Mouse (Mus musculus): ENCODE data around the gene Rpl27. TPM values are rescaled to one million over a fixed set of nuclear protein-coding genes. Genes with fewer than 3 reads are reported as not detected.
"Not testable (repeated sequence)": the region's sequence is repeated elsewhere in the genome, so short reads cannot be mapped to it uniquely, and the experiment has no call there.

Rpl27 gene
- polyA plus RNA-seq, 1 experiment from 2014 or later, result 439 TPM

GRCm38 (mm10) chr11:101462141-101462540 is 20.0 kb downstream of the Rpl27 start:
- H3K4me3 ChIP-seq (ENCODE audit: low read depth, low read length), result no peak overlapping the region
- no peak overlapping the region for H3K27ac ChIP-seq (ENCODE audit: low read depth)
- no peaks in the 10 kb centered on the region for H3K9me3 ChIP-seq (ENCODE audit: control insufficient read depth, low read length)
- H3K4me1 ChIP-seq (replicated peaks; ENCODE audit: control insufficient read depth, insufficient read depth, low read length), result peaks cover 25% of the 10 kb centered on the region
- peaks cover 41% of the 10 kb centered on the region for H3K36me3 ChIP-seq (ENCODE audit: control insufficient read depth, insufficient read depth, low read length)
- no peak overlapping the region for H3K4me2 ChIP-seq (ENCODE audit: low read length)
- DNase-seq (ENCODE audit: low spot score) (no peak), ATAC-seq (replicated peaks; ENCODE audit: low FRiP score, low TSS enrichment, low read depth) (no peak)
- H3K27me3 ChIP-seq (replicated peaks; ENCODE audit: control insufficient read depth, insufficient read depth, low read length), result no peaks in the 10 kb centered on the region
- WGBS, result 87% methylated on average over 14 of the region's 14 CpGs
- no peak overlapping the region for H3K9ac ChIP-seq (ENCODE audit: low read length)

- H3K27ac ChIP-seq (ENCODE audit: low read depth), result peak overlapping the region; percentile 27; the same call in 1 of the 2 replicates
- 23% methylated on average over 13 of the region's 13 CpGs for WGBS
- no peak for DNase-seq (ENCODE audit: low spot score)
- peaks cover 27% of the 10 kb centered on the region for H3K4me1 ChIP-seq (replicated peaks; ENCODE audit: control insufficient read depth, insufficient read depth, low read length)
- H3K9ac ChIP-seq (ENCODE audit: low read length), result no peak overlapping the region
- no peak overlapping the region for H3K4me3 ChIP-seq (ENCODE audit: low read depth, low read length)
- no peaks in the 10 kb centered on the region for H3K27me3 ChIP-seq (replicated peaks; ENCODE audit: control insufficient read depth, insufficient read depth, low read length)
- H3K36me3 ChIP-seq (ENCODE audit: control insufficient read depth, insufficient read depth, low read length), result peaks cover 34% of the 10 kb centered on the region
- ATAC-seq (replicated peaks; ENCODE audit: low FRiP score, low TSS enrichment, low read depth), result no peak
- H3K9me3 ChIP-seq (ENCODE audit: control insufficient read depth, low read length), result no peaks in the 10 kb centered on the region
- peak overlapping the region; percentile 90 for H3K4me2 ChIP-seq (ENCODE audit: low read length)
These were observed 20.7 kb downstream of the Rpl27 start for GRCm38 (mm10) chr11:101462583-101463440.

- Histone ChIP-seq H3K27me3 (replicated peaks; ENCODE audit: control insufficient read depth, insufficient read depth, low read length) (no peaks in the 10 kb centered on the region), H3K4me3 (ENCODE audit: low read depth, low read length) (peak within 1 kb of the TSS; percentile 72), H3K9ac (ENCODE audit: low read length) (peak within 1 kb of the TSS; percentile 53), H3K36me3 (ENCODE audit: control insufficient read depth, insufficient read depth, low read length) (peaks cover 26% of the 10 kb centered on the region), H3K4me2 (ENCODE audit: low read length) (peak within 1 kb of the TSS; percentile 90), H3K9me3 (ENCODE audit: control insufficient read depth, low read length) (no peaks in the 10 kb centered on the region), H3K27ac (ENCODE audit: low read depth) (peak within 1 kb of the TSS; percentile 84), H3K4me1 (replicated peaks; ENCODE audit: control insufficient read depth, insufficient read depth, low read length) (peaks cover 27% of the 10 kb centered on the region)
- DNase-seq (ENCODE audit: low spot score) (no peak), ATAC-seq (replicated peaks; ENCODE audit: low FRiP score, low TSS enrichment, low read depth) (peak; percentile 33)
- 8% methylated on average over 12 of the region's 12 CpGs for WGBS
These were observed 22.4 kb downstream of the Rpl27 start, which contains the start of gene Rnd2 for GRCm38 (mm10) chr11:101464211-101465100. Gene Rnd2, plus strand, starts transcription at chr11:101464999.

- H3K9ac ChIP-seq (ENCODE audit: low read length), result peak overlapping the region; percentile 53
- H3K4me3 ChIP-seq (ENCODE audit: low read depth, low read length), result peak overlapping the region; percentile 72
- DNase-seq (ENCODE audit: low spot score) (peak; percentile 85), ATAC-seq (replicated peaks; ENCODE audit: low FRiP score, low TSS enrichment, low read depth) (peak; percentile 54)
- WGBS, result 1% methylated on average over 51 of the region's 51 CpGs
- H3K27ac ChIP-seq (ENCODE audit: low read depth), result peak overlapping the region; percentile 84
- H3K4me2 ChIP-seq (ENCODE audit: low read length), result peak overlapping the region; percentile 90
- peaks cover 27% of the 10 kb centered on the region for H3K4me1 ChIP-seq (replicated peaks; ENCODE audit: control insufficient read depth, insufficient read depth, low read length)
- no peaks in the 10 kb centered on the region for H3K27me3 ChIP-seq (replicated peaks; ENCODE audit: control insufficient read depth, insufficient read depth, low read length)
- H3K36me3 ChIP-seq (ENCODE audit: control insufficient read depth, insufficient read depth, low read length), result peaks cover 20% of the 10 kb centered on the region
- H3K9me3 ChIP-seq (ENCODE audit: control insufficient read depth, low read length), result no peaks in the 10 kb centered on the region
These were observed 23.2 kb downstream of the Rpl27 start for GRCm38 (mm10) chr11:101465101-101465868.

GRCm38 (mm10) chr11:101465869-101466551 is 23.9 kb downstream of the Rpl27 start, which contains the start of gene Vat1:
Gene Vat1, minus strand, starts transcription at chr11:101466230.
- Histone ChIP-seq H3K9ac (ENCODE audit: low read length) (peak within 1 kb of the TSS; percentile 53), H3K9me3 (ENCODE audit: control insufficient read depth, low read length) (no peaks in the 10 kb centered on the region), H3K27ac (ENCODE audit: low read depth) (peak within 1 kb of the TSS; percentile 84), H3K36me3 (ENCODE audit: control insufficient read depth, insufficient read depth, low read length) (peaks cover 15% of the 10 kb centered on the region), H3K4me3 (ENCODE audit: low read depth, low read length) (peak within 1 kb of the TSS; percentile 72), H3K4me2 (ENCODE audit: low read length) (peak within 1 kb of the TSS; percentile 94), H3K27me3 (replicated peaks; ENCODE audit: control insufficient read depth, insufficient read depth, low read length) (no peaks in the 10 kb centered on the region), H3K4me1 (replicated peaks; ENCODE audit: control insufficient read depth, insufficient read depth, low read length) (peaks cover 27% of the 10 kb centered on the region)
- ATAC-seq (replicated peaks; ENCODE audit: low FRiP score, low TSS enrichment, low read depth), result peak; percentile 52
- WGBS, result 1% methylated on average over 56 of the region's 60 CpGs
- DNase-seq (ENCODE audit: low spot score), result peak; percentile 84

GRCm38 (mm10) chr11:101466552-101466950 is 24.5 kb downstream of the Rpl27 start:
- Histone ChIP-seq H3K4me1 (replicated peaks; ENCODE audit: control insufficient read depth, insufficient read depth, low read length) (peaks cover 27% of the 10 kb centered on the region), H3K4me3 (ENCODE audit: low read depth, low read length) (peak overlapping the region; percentile 72), H3K9ac (ENCODE audit: low read length) (peak overlapping the region; percentile 53; the same call in 1 of the 2 replicates), H3K4me2 (ENCODE audit: low read length) (peak overlapping the region; percentile 90)
- not testable (repeated sequence) for ATAC-seq (replicated peaks; ENCODE audit: low FRiP score, low TSS enrichment, low read depth); H3K9me3 ChIP-seq (ENCODE audit: control insufficient read depth, low read length); H3K27ac ChIP-seq (ENCODE audit: low read depth); DNase-seq (ENCODE audit: low spot score); H3K36me3 ChIP-seq (ENCODE audit: control insufficient read depth, insufficient read depth, low read length); H3K27me3 ChIP-seq (replicated peaks; ENCODE audit: control insufficient read depth, insufficient read depth, low read length)
- 54% methylated on average over 5 of the region's 5 CpGs for WGBS

- Histone ChIP-seq H3K4me1 (replicated peaks; ENCODE audit: control insufficient read depth, insufficient read depth, low read length) (peaks cover 22% of the 10 kb centered on the region), H3K27ac (ENCODE audit: low read depth) (peak overlapping the region; percentile 34), H3K4me2 (ENCODE audit: low read length) (peak overlapping the region; percentile 94), H3K27me3 (replicated peaks; ENCODE audit: control insufficient read depth, insufficient read depth, low read length) (no peaks in the 10 kb centered on the region), H3K9me3 (ENCODE audit: control insufficient read depth, low read length) (no peaks in the 10 kb centered on the region), H3K4me3 (ENCODE audit: low read depth, low read length) (peak overlapping the region; percentile 58), H3K36me3 (ENCODE audit: control insufficient read depth, insufficient read depth, low read length) (no peaks in the 10 kb centered on the region), H3K9ac (ENCODE audit: low read length) (peak overlapping the region; percentile 53)
- ATAC-seq (replicated peaks; ENCODE audit: low FRiP score, low TSS enrichment, low read depth), result peak; percentile 71
- under 1% methylated on average over 51 of the region's 54 CpGs for WGBS
- peak; percentile 87 for DNase-seq (ENCODE audit: low spot score)
These were observed 25.6 kb downstream of the Rpl27 start for GRCm38 (mm10) chr11:101467477-101468262.

All from intestine, embryonic 14.5 days (tissue).